Mouse (Mus musculus): ENCODE measurements around the gene Tmem151a. TPM values are rescaled to one million over a fixed set of nuclear protein-coding genes. Genes with fewer than 3 reads are reported as not detected.

Gene Tmem151a
- polyA plus RNA-seq, 1 experiment from 2014 or later, result 15.8 TPM

- WGBS, result under 1% methylated on average over 41 of the region's 44 CpGs
- H3K9ac ChIP-seq (replicated peaks; ENCODE audit: low read depth, low read length), result peak within 1 kb of the TSS; percentile 85
- H3K4me3 ChIP-seq (replicated peaks; ENCODE audit: low read length), result peak within 1 kb of the TSS; percentile 84
- peak within 1 kb of the TSS; percentile 83 for H3K4me2 ChIP-seq (ENCODE audit: low read length)
- 0 out of 2 replicates have a peak, but pooled peaks cover 2% of the 10 kb centered on the region for H3K36me3 ChIP-seq (ENCODE audit: control insufficient read depth, insufficient read depth)
- no peaks in the 10 kb centered on the region for H3K27me3 ChIP-seq (replicated peaks; ENCODE audit: control insufficient read depth, insufficient read depth, low read length)
- ATAC-seq, result peak; percentile 95
- peak within 1 kb of the TSS; percentile 77 for H3K27ac ChIP-seq (ENCODE audit: low read length)
- H3K9me3 ChIP-seq (ENCODE audit: control insufficient read depth, low read length), result no peaks in the 10 kb centered on the region
- H3K4me1 ChIP-seq (replicated peaks; ENCODE audit: control insufficient read depth, insufficient read depth, low read length), result peaks cover 36% of the 10 kb centered on the region
Observed at GRCm38 (mm10) chr19:5038709-5039156, 46.6 kb downstream of the Tmem151a start, which contains the start of the genes B4gat1 and AC124502.3. TSS of gene B4gat1 (plus strand) at chr19:5038826. TSS of gene AC124502.3 (plus strand) at chr19:5038891.

GRCm38 (mm10) chr19:5037678-5038571 is 47.4 kb downstream of the Tmem151a start:
- Histone ChIP-seq H3K9me3 (ENCODE audit: control insufficient read depth, low read length) (no peaks in the 10 kb centered on the region), H3K27ac (ENCODE audit: low read length) (peak overlapping the region; percentile 77), H3K4me2 (ENCODE audit: low read length) (peak overlapping the region; percentile 83), H3K4me1 (replicated peaks; ENCODE audit: control insufficient read depth, insufficient read depth, low read length) (peaks cover 36% of the 10 kb centered on the region), H3K36me3 (ENCODE audit: control insufficient read depth, insufficient read depth) (no peaks in the 10 kb centered on the region), H3K27me3 (replicated peaks; ENCODE audit: control insufficient read depth, insufficient read depth, low read length) (no peaks in the 10 kb centered on the region), H3K9ac (replicated peaks; ENCODE audit: low read depth, low read length) (peak overlapping the region; percentile 85), H3K4me3 (replicated peaks; ENCODE audit: low read length) (peak overlapping the region; percentile 84)
- peak; percentile 56 for ATAC-seq
- whole genome bisulfite sequencing, result 4% methylated on average over 32 of the region's 32 CpGs

- no peaks in the 10 kb centered on the region for H3K9me3 ChIP-seq (ENCODE audit: control insufficient read depth, low read length)
- 76% methylated on average over 4 of the region's 4 CpGs for WGBS
- no peaks in the 10 kb centered on the region for H3K36me3 ChIP-seq (ENCODE audit: control insufficient read depth, insufficient read depth)
- H3K4me3 ChIP-seq (replicated peaks; ENCODE audit: low read length), result no peak overlapping the region
- no peaks in the 10 kb centered on the region for H3K27me3 ChIP-seq (replicated peaks; ENCODE audit: control insufficient read depth, insufficient read depth, low read length)
- no peak for ATAC-seq
- no peak overlapping the region for H3K9ac ChIP-seq (replicated peaks; ENCODE audit: low read depth, low read length)
- H3K4me2 ChIP-seq (ENCODE audit: low read length), result no peak overlapping the region
- H3K27ac ChIP-seq (ENCODE audit: low read length), result no peak overlapping the region
- peaks cover 23% of the 10 kb centered on the region for H3K4me1 ChIP-seq (replicated peaks; ENCODE audit: control insufficient read depth, insufficient read depth, low read length)
Observed at GRCm38 (mm10) chr19:5036577-5036976, 48.8 kb downstream of the Tmem151a start.

- no peak for ATAC-seq
- no peak overlapping the region for H3K9ac ChIP-seq (replicated peaks; ENCODE audit: low read depth, low read length)
- peaks cover 2% of the 10 kb centered on the region for H3K4me1 ChIP-seq (replicated peaks; ENCODE audit: control insufficient read depth, insufficient read depth, low read length)
- no peaks in the 10 kb centered on the region for H3K27me3 ChIP-seq (replicated peaks; ENCODE audit: control insufficient read depth, insufficient read depth, low read length)
- H3K4me3 ChIP-seq (replicated peaks; ENCODE audit: low read length), result no peak overlapping the region
- H3K4me2 ChIP-seq (ENCODE audit: low read length), result no peak overlapping the region
- no peak overlapping the region for H3K27ac ChIP-seq (ENCODE audit: low read length)
- WGBS, result 80% methylated on average over 3 of the region's 3 CpGs
- no peaks in the 10 kb centered on the region for H3K9me3 ChIP-seq (ENCODE audit: control insufficient read depth, low read length)
- peaks cover 3% of the 10 kb centered on the region; the same call in 1 of the 2 replicates for H3K36me3 ChIP-seq (ENCODE audit: control insufficient read depth, insufficient read depth)
Observed at GRCm38 (mm10) chr19:5032686-5033085, 52.6 kb downstream of the Tmem151a start.

- Histone ChIP-seq H3K27ac (ENCODE audit: low read length) (no peak overlapping the region), H3K4me3 (replicated peaks; ENCODE audit: low read length) (no peak overlapping the region), H3K4me1 (replicated peaks; ENCODE audit: control insufficient read depth, insufficient read depth, low read length) (peaks cover 4% of the 10 kb centered on the region), H3K9ac (replicated peaks; ENCODE audit: low read depth, low read length) (no peak overlapping the region), H3K9me3 (ENCODE audit: control insufficient read depth, low read length) (no peaks in the 10 kb centered on the region), H3K36me3 (ENCODE audit: control insufficient read depth, insufficient read depth) (peaks cover 8% of the 10 kb centered on the region), H3K27me3 (replicated peaks; ENCODE audit: control insufficient read depth, insufficient read depth, low read length) (no peaks in the 10 kb centered on the region), H3K4me2 (ENCODE audit: low read length) (no peak overlapping the region)
- no peak for ATAC-seq
- WGBS, result 94% methylated on average over 8 of the region's 8 CpGs
Observed at GRCm38 (mm10) chr19:5026111-5026510, 59.2 kb downstream of the Tmem151a start.

- Histone ChIP-seq H3K4me1 (replicated peaks; ENCODE audit: control insufficient read depth, insufficient read depth, low read length) (peaks cover 4% of the 10 kb centered on the region), H3K27ac (ENCODE audit: low read length) (peak within 1 kb of the TSS; percentile 89), H3K9ac (replicated peaks; ENCODE audit: low read depth, low read length) (peak within 1 kb of the TSS; percentile 92), H3K4me3 (replicated peaks; ENCODE audit: low read length) (peak within 1 kb of the TSS; percentile 87), H3K4me2 (ENCODE audit: low read length) (peak within 1 kb of the TSS; percentile 79), H3K9me3 (ENCODE audit: control insufficient read depth, low read length) (no peaks in the 10 kb centered on the region), H3K36me3 (ENCODE audit: control insufficient read depth, insufficient read depth) (peaks cover 5% of the 10 kb centered on the region; the same call in 1 of the 2 replicates), H3K27me3 (replicated peaks; ENCODE audit: control insufficient read depth, insufficient read depth, low read length) (no peaks in the 10 kb centered on the region)
- ATAC-seq, result peak; percentile 95
- under 1% methylated on average over 61 of the region's 62 CpGs for WGBS
Observed at GRCm38 (mm10) chr19:5023621-5024479, 61.5 kb downstream of the Tmem151a start, which contains the start of gene Slc29a2. TSS of gene Slc29a2 (plus strand) at chr19:5023860.

GRCm38 (mm10) chr19:5021416-5021815 is 63.9 kb downstream of the Tmem151a start:
- 81% methylated on average over 2 of the region's 2 CpGs for WGBS
- Histone ChIP-seq H3K4me2 (ENCODE audit: low read length) (no peak overlapping the region), H3K36me3 (ENCODE audit: control insufficient read depth, insufficient read depth) (no peaks in the 10 kb centered on the region), H3K4me1 (replicated peaks; ENCODE audit: control insufficient read depth, insufficient read depth, low read length) (peaks cover 5% of the 10 kb centered on the region), H3K27ac (ENCODE audit: low read length) (no peak overlapping the region), H3K9me3 (ENCODE audit: control insufficient read depth, low read length) (no peaks in the 10 kb centered on the region), H3K27me3 (replicated peaks; ENCODE audit: control insufficient read depth, insufficient read depth, low read length) (no peaks in the 10 kb centered on the region), H3K4me3 (replicated peaks; ENCODE audit: low read length) (no peak overlapping the region), H3K9ac (replicated peaks; ENCODE audit: low read depth, low read length) (no peak overlapping the region)
- ATAC-seq, result no peak

Data from forebrain, embryonic 16.5 days (tissue).